Mouse (Mus musculus): ENCODE results near the gene Tspan15. TPM values are rescaled to one million over a fixed set of nuclear protein-coding genes. Genes with fewer than 3 reads are reported as not detected.

Tspan15 gene
- total RNA-seq, 1 experiment from 2014 or later, result 17.2 TPM

Small RNA genes lying within 50 kb of the gene (microRNA-seq; reads per million reads assigned to microRNA genes)
- 2.1 to 3.4 reads per million in 2 experiments for gene Mir7662

Other genes with a start within 250 kb of the Tspan15 start
- gene Neurog3, start 98.2 kb downstream of the Tspan15 start, total RNA-seq (2021), result not detected in 2 replicates
- 2.4 and 2.9 TPM in 2 replicates for gene Fam241b, start 87.3 kb downstream of the Tspan15 start, total RNA-seq (2021)
- 10.1 and 15.3 TPM in 2 replicates for gene Tacr2, start 21.2 kb upstream of the Tspan15 start, total RNA-seq (2021)
- 26.0 and 31.1 TPM in 2 replicates for gene Hk1, start 148.7 kb upstream of the Tspan15 start, total RNA-seq (2021)
- gene Hkdc1, start 191.2 kb upstream of the Tspan15 start, total RNA-seq (2021), result not detected in 2 replicates
- 0.41 and 0.60 TPM in 2 replicates for gene 4930507D05Rik, start 218.2 kb upstream of the Tspan15 start, total RNA-seq (2021)
- gene Supv3l1, start 218.5 kb upstream of the Tspan15 start, total RNA-seq (2021), result 38.7 and 41.9 TPM in 2 replicates

All from adrenal gland, postnatal 14 days (tissue).